Mouse (Mus musculus) heart, postnatal 0 days (tissue): ENCODE results near the gene Col11a1.

Source experiments
- CTCF ChIP-seq: IDR thresholded peaks from 2 replicates; pipeline ENCODE4 v1.5.1; 2016; ENCODE audit warnings: antibody characterized with exemption, control low read depth, low read depth
- EP300 ChIP-seq: IDR thresholded peaks from 2 replicates; pipeline ENCODE4 v1.6.1; 2016; ENCODE audit warnings: antibody characterized with exemption, low read depth

DNA sequence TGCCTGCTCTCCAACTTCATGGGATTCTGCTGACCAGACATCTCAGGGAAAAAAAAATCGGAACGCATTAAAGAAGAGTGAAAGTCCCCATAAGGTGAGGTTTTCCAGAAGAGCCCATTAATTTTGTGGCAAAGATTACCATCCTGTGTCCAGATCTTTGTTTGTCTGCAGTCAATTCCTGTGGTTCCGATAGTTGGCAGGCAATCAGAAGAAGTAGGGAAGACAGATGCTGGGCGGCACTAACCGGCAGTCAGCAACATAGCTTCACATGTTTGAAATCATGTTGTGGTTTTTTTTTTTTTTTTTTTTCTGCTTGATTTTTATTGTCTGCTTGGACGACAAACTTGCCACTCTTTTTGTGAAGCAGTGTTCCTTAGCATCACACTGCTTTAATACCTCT is 39.4 kb upstream of the Col11a1 start:
- TF ChIP-seq CTCF (no peak), EP300 (no peak)
